Mouse (Mus musculus): Measurements from ENCODE around the gene 1700022I11Rik.

DNA sequence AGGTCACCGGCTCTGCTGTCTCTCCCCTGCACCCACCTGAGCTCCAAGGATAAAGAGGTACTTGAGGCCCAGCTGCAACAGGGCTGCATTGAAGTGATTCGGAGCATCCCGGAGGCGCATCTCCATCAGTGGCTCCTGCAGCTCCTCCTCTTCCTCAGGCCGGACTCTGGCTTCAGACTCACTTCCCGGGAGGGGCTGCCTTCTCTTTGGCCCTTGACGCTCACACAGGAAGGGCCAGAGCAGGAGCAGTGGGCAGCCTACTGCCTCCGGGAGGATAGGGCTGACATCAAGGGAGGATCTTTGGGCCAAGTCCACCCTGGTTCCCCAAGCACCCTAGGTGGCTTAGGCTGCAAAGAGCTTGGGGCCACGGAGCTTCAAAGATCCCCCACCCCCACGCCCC is 49.8 kb downstream of the 1700022I11Rik start:
- TF ChIP-seq GATA1 (IDR thresholded peaks at IDR 0.05; ENCODE audit: borderline replicate concordance, low read length): no peak
- TF ChIP-seq FLI1 (IDR thresholded peaks at IDR 0.05; ENCODE audit: low read length): no peak

All from megakaryocyte, embryonic 14.5 days (primary cell).